Mouse (Mus musculus): ENCODE measurements around the gene Ksr2.

- TF ChIP-seq CTCF (IDR thresholded peaks at IDR 0.05; ENCODE audit: low read depth, low read length) (no peak), TAL1 (conservative IDR thresholded peaks at IDR 0.05; ENCODE audit: low read depth, low read length) (no peak), GATA1 (IDR thresholded peaks at IDR 0.05; ENCODE audit: borderline replicate concordance, low read length) (no peak), POLR2AphosphoS5 (IDR thresholded peaks at IDR 0.05; ENCODE audit: insufficient replicate concordance, low read depth, low read length) (no peak), GATA2 (IDR thresholded peaks at IDR 0.05; ENCODE audit: borderline replicate concordance, low read depth, low read length) (no peak)
Observed at GRCm38 (mm10) chr5:117367206-117367605, 46.6 kb upstream of the Ksr2 start.

Measured in G1E (cell line).